Mouse (Mus musculus) lung, embryonic 14.5 days (tissue): ENCODE data around the gene Cryga. TPM values are rescaled to one million over a fixed set of nuclear protein-coding genes. Genes with fewer than 3 reads are reported as not detected.
A peak's percentile ranks its signal among the peaks of the same experiment; 100 is the strongest.

Experiments used
- ATAC-seq: fragments of 200-750 bp; cut with Nextera tagmentation; 2 replicates; pipeline ENCODE4 v1.8.0; 2017; ENCODE audit warnings: mild to moderate bottlenecking, moderate TSS enrichment, moderate library complexity; ENCODE audit not compliant: insufficient read depth
- DNase-seq: peaks from one replicate; pipeline ENCODE4 v3.0.0-alpha.2; 2015
- H3K27ac ChIP-seq: fragments of 300-500 bp; sonication (generic); 2 replicates; pipeline ENCODE4 v1.5.1; 2014; ENCODE audit warnings: low read depth, mild to moderate bottlenecking, moderate library complexity
- H3K27me3 ChIP-seq: fragments of 300-500 bp; sonication (generic); 2 replicates; pipeline ENCODE4 v1.6.1; 2014; ENCODE audit warnings: low read length, control low read depth; ENCODE audit not compliant: insufficient read depth
- H3K36me3 ChIP-seq: fragments of 300-500 bp; sonication (generic); 2 replicates; pipeline ENCODE4 v1.6.1; 2014; ENCODE audit warnings: control low read depth; ENCODE audit not compliant: insufficient read depth
- H3K4me1 ChIP-seq: fragments of 300-500 bp; sonication (generic); 2 replicates; pipeline ENCODE4 v1.6.1; 2014; ENCODE audit warnings: antibody characterized with exemption, control low read depth; ENCODE audit not compliant: insufficient read depth
- H3K4me2 ChIP-seq: fragments of 300-500 bp; sonication (generic); 2 replicates; pipeline ENCODE4 v1.6.1; 2014; ENCODE audit warnings: mild to moderate bottlenecking
- H3K4me3 ChIP-seq: fragments of 300-500 bp; sonication (generic); 2 replicates; pipeline ENCODE4 v1.5.1; 2014; ENCODE audit warnings: low read depth, low read length
- H3K9ac ChIP-seq: fragments of 300-500 bp; sonication (generic); 2 replicates; pipeline ENCODE4 v1.6.1; 2014
- H3K9me3 ChIP-seq: fragments of 300-500 bp; sonication (generic); 2 replicates; pipeline ENCODE4 v1.6.1; 2016; ENCODE audit warnings: low read depth, low read length, control low read depth
- CTCF ChIP-seq: IDR thresholded peaks from 2 replicates; pipeline ENCODE4 v1.5.1; 2016; ENCODE audit warnings: antibody characterized with exemption, low read depth
- WGBS: fragments of 180-500 bp; shearing (Covaris S2); extraction: QIAGEN DNeasy Blood & Tissue Kit; methylation state at CpG from one replicate; pipeline ENCODE4 v1.1.7; 2014; 5-methylcytosine and 5-hydroxymethylcytosine counted together
- polyA plus RNA-seq: library from polyadenylated mRNA; unstranded; fragments of >200 nt; fragmentation: Nextera tagmentation; extraction: Ambion mirVana; gene quantifications from 2 replicates; pipeline ENCODE4 v1.2.1, GENCODE M21; 2014

The Cryga gene
- polyA plus RNA-seq, 1 experiment from 2014 or later = not detected

GRCm38 (mm10) chr1:65090370-65090769 lies 12.8 kb downstream of the Cryga start:
- H3K27me3 ChIP-seq = no peaks in the 10 kb centered on the region
- no peak overlapping the region for H3K4me2 ChIP-seq
- ATAC-seq (no peak), DNase-seq (peak; percentile 11)
- H3K9me3 ChIP-seq = no peaks in the 10 kb centered on the region
- H3K36me3 ChIP-seq = no peaks in the 10 kb centered on the region
- no peaks in the 10 kb centered on the region for H3K4me1 ChIP-seq
- H3K27ac ChIP-seq = no peak overlapping the region
- WGBS = 50% methylated on average over 2 of the region's 2 CpGs
- no peak overlapping the region for H3K4me3 ChIP-seq
- TF ChIP-seq CTCF = no peak
- no peak overlapping the region for H3K9ac ChIP-seq

DNA sequence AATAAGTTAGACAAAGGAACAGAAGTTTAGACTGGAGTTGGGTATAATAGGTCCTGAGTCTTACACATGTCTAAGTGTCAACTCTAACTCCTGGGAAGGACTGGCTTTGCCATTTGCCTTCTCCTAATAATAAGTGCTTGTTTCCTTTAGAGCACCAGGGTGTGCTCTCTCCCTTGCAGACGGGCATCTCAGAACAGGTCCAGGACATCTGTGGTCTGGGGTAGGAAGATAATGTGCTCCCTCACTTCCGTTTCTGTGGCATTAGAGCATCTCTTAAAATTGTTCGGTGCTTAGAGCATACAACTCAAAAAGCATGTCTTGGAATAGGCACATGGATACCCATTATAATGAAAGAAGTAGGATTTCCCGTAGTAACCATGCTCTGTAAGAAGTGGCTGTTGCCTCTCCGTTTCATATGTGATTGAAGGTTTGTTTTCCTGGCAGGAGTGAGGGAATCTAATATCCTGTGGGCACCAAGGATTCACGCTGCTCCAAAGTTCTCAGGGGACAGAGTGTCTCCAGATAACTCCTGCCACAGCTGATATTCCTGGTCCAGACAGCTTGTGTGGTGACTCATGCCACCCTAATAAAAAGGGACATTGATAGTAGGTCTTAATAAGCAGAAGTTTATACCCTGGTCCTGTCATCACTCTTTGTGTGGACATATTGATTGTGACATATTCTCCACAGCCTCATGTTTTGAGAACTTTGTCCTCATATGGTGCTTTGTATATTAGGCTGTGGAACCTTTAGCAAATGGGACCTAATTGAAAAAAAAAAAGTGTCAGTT lies 14.4 kb downstream of the Cryga start:
- H3K4me2 ChIP-seq = no peak overlapping the region
- 64% methylated on average over 6 of the region's 6 CpGs for WGBS
- H3K9ac ChIP-seq = no peak overlapping the region
- no peaks in the 10 kb centered on the region for H3K9me3 ChIP-seq
- no peaks in the 10 kb centered on the region for H3K4me1 ChIP-seq
- H3K27ac ChIP-seq = no peak overlapping the region
- no peaks in the 10 kb centered on the region for H3K27me3 ChIP-seq
- DNase-seq (no peak), ATAC-seq (no peak)
- H3K36me3 ChIP-seq = no peaks in the 10 kb centered on the region
- no peak overlapping the region for H3K4me3 ChIP-seq
- TF ChIP-seq CTCF = no peak

DNA sequence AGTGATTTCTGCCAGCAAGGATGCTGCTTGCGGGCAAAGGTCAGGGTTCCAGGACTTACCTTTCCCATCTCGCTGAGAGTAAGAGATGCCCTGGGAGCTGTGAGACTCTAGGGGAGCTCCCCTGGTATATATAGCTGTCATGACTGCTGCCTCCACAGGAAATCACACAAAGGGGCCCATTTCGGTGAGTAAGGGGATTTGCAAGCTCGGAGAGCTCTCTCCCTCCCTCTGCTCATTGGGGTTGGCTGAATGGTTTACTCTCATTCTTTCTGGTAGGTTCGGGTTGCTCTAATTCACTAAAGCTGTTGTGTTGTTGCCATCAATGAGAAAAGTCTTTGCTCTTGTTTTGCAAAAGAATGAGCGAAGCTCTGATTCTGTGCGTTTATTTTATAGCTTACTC lies 21.0 kb downstream of the Cryga start, which contains the start of gene Crygb:
Crygb (minus strand) TSS at position 101 of the 400 bp plus-strand sequence.
- DNase-seq (no peak), ATAC-seq (no peak)
- no peaks in the 10 kb centered on the region for H3K9me3 ChIP-seq
- no peaks in the 10 kb centered on the region for H3K27me3 ChIP-seq
- no peak within 1 kb of the TSS for H3K27ac ChIP-seq
- no peak within 1 kb of the TSS for H3K9ac ChIP-seq
- H3K4me3 ChIP-seq = no peak within 1 kb of the TSS
- 41% methylated on average over 7 of the region's 7 CpGs for WGBS
- no peaks in the 10 kb centered on the region for H3K36me3 ChIP-seq
- H3K4me2 ChIP-seq = no peak within 1 kb of the TSS
- no peaks in the 10 kb centered on the region for H3K4me1 ChIP-seq
- no peak for TF ChIP-seq CTCF

DNA sequence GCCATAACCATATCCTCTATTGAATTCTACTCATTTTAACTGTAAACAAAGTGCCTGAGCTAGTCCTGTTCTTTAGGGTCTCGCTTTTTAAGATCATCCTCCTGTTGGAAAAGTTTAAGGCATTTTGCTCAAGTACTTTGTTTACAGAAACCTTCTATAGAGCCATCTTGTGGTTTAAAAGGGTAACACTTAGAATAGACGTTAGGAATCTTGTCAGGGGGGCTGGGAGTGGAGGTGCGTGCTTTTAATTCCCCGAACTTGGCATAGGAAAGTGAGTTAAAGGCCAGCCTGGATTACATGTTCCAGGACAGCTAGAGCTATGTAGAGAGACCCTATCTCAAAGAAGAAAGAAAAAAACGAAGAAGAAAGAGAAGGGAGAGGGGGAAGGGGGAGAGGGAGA lies 27.6 kb downstream of the Cryga start:
- Histone ChIP-seq H3K4me2 (no peak overlapping the region), H3K27me3 (no peaks in the 10 kb centered on the region), H3K4me3 (no peak overlapping the region), H3K9ac (no peak overlapping the region), H3K4me1 (no peaks in the 10 kb centered on the region), H3K36me3 (no peaks in the 10 kb centered on the region), H3K27ac (no peak overlapping the region), H3K9me3 (no peaks in the 10 kb centered on the region)
- DNase-seq (peak; percentile 40), ATAC-seq (no peak)
- TF ChIP-seq CTCF = peak; percentile 40
- 13% methylated on average over 5 of the region's 5 CpGs for WGBS

DNA sequence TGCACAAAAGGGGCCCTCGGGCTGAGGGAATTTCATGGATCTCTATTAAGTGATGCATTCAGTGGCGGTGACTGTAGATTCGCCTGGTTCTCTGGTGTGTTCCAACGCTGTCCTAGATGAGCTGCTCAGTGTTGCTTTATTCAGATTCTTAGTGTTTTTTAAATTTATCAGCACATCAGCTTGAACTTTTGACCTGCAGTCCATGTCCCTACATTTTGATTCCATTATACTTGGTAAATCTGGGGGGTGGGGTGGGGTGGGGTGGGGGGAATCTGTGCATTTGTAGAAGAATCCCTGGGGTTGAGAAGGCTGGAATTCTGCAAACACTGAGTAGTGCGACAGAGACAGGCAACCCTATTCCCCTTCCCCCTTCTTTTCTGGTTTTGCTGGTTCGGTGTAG lies 29.6 kb downstream of the Cryga start, which contains the start of gene Crygc:
Crygc (minus strand) TSS at position 101 of the 400 bp plus-strand sequence.
- H3K4me2 ChIP-seq = no peak within 1 kb of the TSS
- no peaks in the 10 kb centered on the region for H3K36me3 ChIP-seq
- DNase-seq = no peak
- no peak within 1 kb of the TSS for H3K9ac ChIP-seq
- H3K4me3 ChIP-seq = no peak within 1 kb of the TSS
- WGBS = 61% methylated on average over 6 of the region's 6 CpGs
- H3K27me3 ChIP-seq = no peaks in the 10 kb centered on the region
- H3K27ac ChIP-seq = no peak within 1 kb of the TSS
- H3K9me3 ChIP-seq = no peaks in the 10 kb centered on the region
- H3K4me1 ChIP-seq = no peaks in the 10 kb centered on the region
- no peak for TF ChIP-seq CTCF
- ATAC-seq = no peak

GRCm38 (mm10) chr1:65067842-65068241 lies 35.3 kb downstream of the Cryga start:
- H3K27ac ChIP-seq = no peak overlapping the region
- no peak for TF ChIP-seq CTCF
- no peak overlapping the region for H3K9ac ChIP-seq
- no peaks in the 10 kb centered on the region for H3K9me3 ChIP-seq
- H3K27me3 ChIP-seq = no peaks in the 10 kb centered on the region
- H3K4me3 ChIP-seq = no peak overlapping the region
- H3K4me2 ChIP-seq = no peak overlapping the region
- H3K36me3 ChIP-seq = no peaks in the 10 kb centered on the region
- no peaks in the 10 kb centered on the region for H3K4me1 ChIP-seq
- ATAC-seq (no peak), DNase-seq (no peak)

- Histone ChIP-seq H3K9ac (no peak overlapping the region), H3K9me3 (no peaks in the 10 kb centered on the region), H3K4me3 (no peak overlapping the region), H3K36me3 (no peaks in the 10 kb centered on the region), H3K4me2 (no peak overlapping the region), H3K27me3 (no peaks in the 10 kb centered on the region), H3K4me1 (no peaks in the 10 kb centered on the region), H3K27ac (no peak overlapping the region)
- no peak for ATAC-seq
- 80% methylated on average over 15 of the region's 15 CpGs for WGBS
- DNase-seq = no peak
- no peak for TF ChIP-seq CTCF
Observed at GRCm38 (mm10) chr1:65064201-65064600, 39.0 kb downstream of the Cryga start.
